Mouse (Mus musculus): ENCODE measurements at regions not wholly inside any gene's neighbourhood (a gene's known extent, or its start where the extent isn't known, plus 50 kb on each side); places are given as distances from the start of the nearest gene placed in this dataset.

GRCm38 (mm10) chr7:72737792-72738191, 431.4 kb upstream of the Mctp2 start:
- DNase-seq (ENCODE audit: low spot score in 2 of 2): no peak

DNA sequence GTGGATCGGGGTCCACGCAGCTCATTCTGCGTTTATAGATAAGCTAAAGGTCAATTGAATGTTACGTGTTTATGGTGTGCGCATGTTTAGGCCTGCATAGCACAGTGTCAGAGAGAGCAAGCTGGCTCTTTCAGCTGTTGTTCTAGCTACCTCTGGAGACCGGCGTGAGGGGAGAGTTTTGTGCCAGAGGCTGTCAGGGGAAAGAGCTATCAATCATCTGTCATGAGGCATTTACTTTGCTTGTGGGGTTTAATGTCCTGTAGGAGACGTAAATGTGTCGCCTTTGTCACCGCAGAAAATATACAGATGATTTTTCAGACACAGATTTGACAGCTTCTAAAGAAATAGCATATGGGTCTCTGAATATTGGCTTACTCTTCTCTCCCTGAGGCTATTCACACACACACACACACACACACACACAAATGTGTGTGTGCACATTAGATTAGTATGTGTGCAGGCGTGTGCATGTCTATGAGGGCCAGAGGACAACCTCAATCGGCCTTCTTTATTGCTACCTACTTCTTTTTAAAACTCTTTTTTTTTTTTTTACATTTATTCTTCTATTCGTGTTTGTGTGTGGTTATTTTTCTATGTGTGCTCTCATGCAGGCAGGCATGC, 432.0 kb upstream of the Mctp2 start:
- no peak for DNase-seq (ENCODE audit: low spot score in 2 of 2)

DNA sequence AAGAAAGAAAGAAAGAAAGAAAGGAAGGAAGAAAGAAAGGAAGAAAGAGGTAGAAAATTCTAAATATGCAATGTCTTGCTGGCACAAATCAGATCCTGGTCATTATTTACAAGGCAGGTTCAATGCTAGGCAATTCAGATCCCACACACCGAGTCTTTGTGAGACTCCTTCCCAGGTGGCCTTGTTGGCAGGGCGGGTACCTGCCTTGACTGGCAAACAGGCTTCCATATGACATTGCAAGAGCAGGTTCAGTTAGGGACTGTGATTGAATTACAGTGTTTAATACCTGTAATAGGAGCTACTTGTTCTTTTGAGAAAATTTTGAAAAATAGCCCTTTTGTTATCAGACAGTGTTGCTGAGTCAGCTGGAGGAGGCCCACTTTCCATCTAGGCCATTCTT, 436.0 kb upstream of the Mctp2 start:
- DNase-seq (ENCODE audit: low spot score in 2 of 2): no peak

- no peak for DNase-seq (ENCODE audit: low spot score in 2 of 2)
These were observed 445.1 kb upstream of the Mctp2 start for GRCm38 (mm10) chr7:72751501-72751917.

DNA sequence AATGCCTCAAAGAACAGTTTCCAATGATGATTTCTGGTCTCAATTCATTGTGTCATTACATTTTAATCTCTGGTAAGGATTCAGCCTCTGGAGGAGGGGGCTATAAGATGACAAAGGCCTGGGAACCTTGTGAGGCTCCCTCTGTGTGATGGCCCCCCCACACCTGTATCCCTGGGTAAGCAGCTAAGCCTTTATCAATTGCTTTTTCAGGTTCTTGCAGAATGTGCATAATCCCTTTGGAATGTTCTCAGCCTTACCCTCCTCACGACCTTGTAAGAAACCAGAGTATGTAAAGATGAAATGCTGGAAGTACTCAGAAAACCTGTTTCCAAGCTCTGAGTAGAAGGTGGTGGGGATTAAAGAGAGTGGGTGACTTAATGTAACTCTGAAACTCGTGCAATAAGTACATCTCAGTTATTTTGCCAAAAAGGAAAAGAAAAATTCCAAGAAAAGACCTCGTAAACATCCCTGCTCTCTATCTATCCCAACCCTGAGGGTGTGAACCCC, 446.7 kb upstream of the Mctp2 start:
- no peak for DNase-seq (ENCODE audit: low spot score in 2 of 2)

DNA sequence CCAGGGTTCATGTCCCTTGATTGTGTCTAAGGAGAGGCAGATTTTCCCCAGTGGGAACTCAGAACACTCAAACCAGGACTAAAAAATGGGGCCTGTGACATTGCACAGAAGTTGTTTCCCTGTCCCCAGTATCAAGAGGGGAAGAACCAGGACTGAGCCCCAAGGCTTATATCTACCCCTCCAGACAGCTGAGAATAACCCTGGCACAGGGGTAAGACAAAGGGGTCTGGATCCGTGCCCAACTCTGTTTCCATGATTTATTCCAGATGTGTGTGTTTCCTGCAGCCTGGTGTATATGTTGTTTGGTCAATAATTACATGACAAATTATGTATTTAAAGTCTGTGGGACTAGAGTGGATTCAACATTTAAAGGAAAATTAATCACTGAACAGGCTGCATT, 456.3 kb upstream of the Mctp2 start:
- DNase-seq (ENCODE audit: low spot score in 2 of 2): no peak

- DNase-seq (ENCODE audit: low spot score in 2 of 2): no peak
These were observed 462.3 kb upstream of the Mctp2 start for GRCm38 (mm10) chr7:72768705-72769104.

GRCm38 (mm10) chr7:72774031-72774770, 467.8 kb upstream of the Mctp2 start:
- DNase-seq (ENCODE audit: low spot score in 2 of 2): no peak

GRCm38 (mm10) chr7:72774771-72775119, 468.3 kb upstream of the Mctp2 start:
- no peak for DNase-seq (ENCODE audit: low spot score in 2 of 2)

- no peak for DNase-seq (ENCODE audit: low spot score in 2 of 2)
These were observed 480.9 kb upstream of the Mctp2 start for GRCm38 (mm10) chr7:72787306-72787705.

DNA sequence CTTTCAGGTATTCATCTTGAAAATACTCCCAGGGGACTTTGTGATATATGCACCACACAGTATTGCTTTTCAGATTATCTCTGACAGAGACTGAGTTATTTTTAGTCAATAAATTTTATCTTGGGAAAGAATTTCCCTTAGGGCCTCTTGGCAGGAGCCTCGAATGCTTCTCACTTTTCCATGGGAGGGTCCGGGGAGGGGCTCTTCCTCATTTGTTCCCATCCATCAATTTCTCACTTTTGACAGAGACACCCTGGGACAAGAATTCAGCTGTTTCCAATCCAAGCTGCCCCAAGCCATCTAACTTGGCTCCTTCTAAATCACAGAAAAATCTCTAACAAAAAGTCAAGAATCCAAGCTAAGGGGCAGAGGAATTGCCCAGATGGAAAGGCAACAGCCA, 481.9 kb upstream of the Mctp2 start:
- DNase-seq (ENCODE audit: low spot score in 2 of 2): no peak

DNA sequence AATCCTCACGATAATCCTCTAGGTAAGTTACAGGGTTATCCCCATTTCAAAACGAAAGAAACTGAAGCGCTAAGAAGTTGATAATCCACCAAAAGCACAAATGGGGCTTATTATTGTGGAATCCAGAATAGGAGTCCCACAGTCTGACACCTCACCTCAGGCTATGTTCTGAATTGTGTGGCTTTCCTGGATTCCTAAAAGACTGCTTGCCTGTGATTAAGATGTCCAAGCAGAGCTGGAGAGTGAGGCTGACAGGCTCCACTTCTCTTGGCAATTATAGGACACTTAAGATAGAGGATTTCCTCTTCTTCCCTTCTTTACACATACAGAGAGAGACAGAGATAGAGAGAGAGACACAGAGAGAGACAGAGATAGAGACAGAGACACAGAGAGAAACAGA, 515.7 kb upstream of the Mctp2 start:
- DNase-seq (ENCODE audit: low spot score in 2 of 2): no peak

DNA sequence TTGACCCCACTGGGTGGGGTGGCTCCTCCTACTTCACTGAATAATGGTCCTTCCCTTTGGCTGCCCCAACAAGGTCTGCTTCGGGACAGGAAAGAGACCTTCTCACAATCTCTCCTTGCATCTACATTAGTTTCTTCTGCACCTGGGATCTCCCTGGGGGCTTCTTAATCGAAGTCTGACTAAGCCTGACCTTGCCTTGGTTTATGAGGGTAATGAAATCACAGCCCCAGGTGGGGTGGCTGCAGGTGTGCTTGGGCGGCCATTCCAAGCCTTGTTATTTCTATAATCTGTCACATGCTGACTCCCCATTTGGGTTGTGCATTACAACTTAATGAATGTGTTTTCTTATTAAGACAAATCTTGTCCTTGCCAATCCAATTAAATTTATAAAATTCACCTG, 520.2 kb upstream of the Mctp2 start:
- DNase-seq (ENCODE audit: low spot score in 2 of 2): no peak

GRCm38 (mm10) chr7:72835423-72835822, 529.0 kb upstream of the Mctp2 start:
- DNase-seq (ENCODE audit: low spot score in 2 of 2): no peak

GRCm38 (mm10) chr7:72836026-72836425, 529.6 kb upstream of the Mctp2 start:
- no peak for DNase-seq (ENCODE audit: low spot score in 2 of 2)

GRCm38 (mm10) chr7:72836457-72836985, 530.1 kb upstream of the Mctp2 start:
- DNase-seq (ENCODE audit: low spot score in 2 of 2): no peak

- DNase-seq (ENCODE audit: low spot score in 2 of 2): no peak
These were observed 531.7 kb upstream of the Mctp2 start for GRCm38 (mm10) chr7:72837992-72838655.

DNA sequence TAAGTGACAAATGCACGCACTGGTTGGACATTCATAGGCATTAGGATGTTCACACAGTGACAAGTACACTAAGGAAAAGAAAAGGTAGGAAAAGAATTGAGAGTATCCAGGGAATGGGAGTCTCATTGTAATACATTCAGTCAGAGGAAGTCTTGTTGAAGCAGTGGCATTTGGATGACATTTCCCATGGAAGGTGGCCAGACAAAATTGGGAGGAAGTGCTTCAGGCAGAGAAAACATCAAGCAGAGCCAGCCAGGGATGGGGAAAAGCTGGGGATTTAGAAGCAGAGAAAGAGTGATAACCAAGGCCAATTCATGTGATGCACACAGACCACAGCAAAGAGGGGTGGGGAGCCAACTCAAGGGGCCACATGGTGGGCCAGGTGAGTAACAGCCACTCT, 524.0 kb upstream of the Rgma start:
- no peak for DNase-seq (ENCODE audit: low spot score in 2 of 2)

- DNase-seq (ENCODE audit: low spot score in 2 of 2): no peak
These were observed 520.8 kb upstream of the Rgma start for GRCm38 (mm10) chr7:72854501-72855002.

DNA sequence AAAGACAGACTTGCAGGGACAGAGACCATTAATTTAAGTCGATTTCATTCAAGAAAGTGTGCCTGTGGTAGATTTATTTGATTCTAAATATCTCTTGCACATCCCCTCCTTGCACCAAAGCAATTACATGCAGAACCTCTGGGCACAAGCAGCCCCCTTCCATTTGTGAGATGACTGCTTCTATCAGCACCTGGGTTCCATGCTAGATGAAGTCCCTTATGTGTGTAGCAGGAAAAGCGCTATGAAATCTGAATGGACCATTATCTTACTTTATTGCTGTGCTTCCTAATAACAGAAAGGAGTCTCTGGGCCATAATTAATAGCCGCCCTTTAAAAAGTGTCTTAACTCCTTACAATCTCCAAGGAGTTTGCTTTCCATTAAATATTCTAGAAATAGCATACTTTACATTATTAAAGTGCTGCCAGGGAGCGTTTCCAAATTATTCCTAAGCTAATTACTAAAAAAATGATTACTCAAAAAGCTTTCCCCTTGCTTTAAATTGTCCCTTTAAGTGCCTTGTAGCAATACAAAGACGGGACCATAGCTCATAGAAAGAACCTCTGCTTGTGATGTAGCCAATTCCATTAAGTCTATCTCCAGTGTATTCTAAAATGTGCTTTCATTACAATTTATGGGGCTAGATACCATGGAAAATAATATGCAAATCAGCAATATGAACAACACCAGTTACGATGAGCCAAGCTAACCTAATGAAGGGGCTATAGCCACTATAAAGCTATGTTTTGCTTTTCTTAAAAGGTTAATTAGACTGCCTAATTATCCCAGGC, 508.1 kb upstream of the Rgma start:
- no peak for DNase-seq (ENCODE audit: low spot score in 2 of 2)

GRCm38 (mm10) chr7:72869068-72869467, 506.2 kb upstream of the Rgma start:
- no peak for DNase-seq (ENCODE audit: low spot score in 2 of 2)

GRCm38 (mm10) chr7:72900816-72901215, 474.5 kb upstream of the Rgma start:
- no peak for DNase-seq (ENCODE audit: low spot score in 2 of 2)
